In genomic region chr16:76371614-76371917, GRCm38 (mm10) we compare ENCODE assay signal across 8 mouse cellular contexts. TPM values are rescaled to one million over a fixed set of nuclear protein-coding genes. Genes with fewer than 3 reads are reported as not detected.
A peak's percentile ranks its signal among the peaks of the same experiment; 100 is the strongest.
DNase-seq lines count a peak whose midpoint lies in the region; ATAC-seq and TF ChIP-seq lines count a peak whose summit lies in the region.

No protein-coding gene starts in this region.

- DNase-seq in layer of hippocampus, adult 2 months (ENCODE audit: low spot score in 2 of 2) = no peak
- no peak for DNase-seq in layer of hippocampus, postnatal 14 days (ENCODE audit: low spot score in 2 of 2)
- DNase-seq in c-Kit-positive CD71-positive TER-119-positive erythroid progenitor cells, embryonic 14.5 days (ENCODE audit: low spot score) = peak; percentile 48
- DNase-seq in hindbrain, postnatal 0 days (ENCODE audit: low spot score) = no peak
- no peak for DNase-seq in layer of hippocampus, adult 9-10 months (ENCODE audit: low spot score)
- DNase-seq in right cerebral cortex, adult 2 months (ENCODE audit: low spot score in 2 of 2) = no peak
- no peak for DNase-seq in left cerebral cortex, postnatal 4 days

- peak overlapping the region; percentile 74 for H3K4me2 ChIP-seq in hindbrain, postnatal 0 days (ENCODE audit: low read depth, low read length)
- peak overlapping the region; percentile 89 for H3K4me2 ChIP-seq in myocyte (ENCODE audit: low read depth)

- H3K79me2 ChIP-seq in myocyte (ENCODE audit: control insufficient read depth, insufficient read depth) = peaks cover 55% of the 10 kb centered on the region

- no peak for TF ChIP-seq POLR2A in myocyte (IDR thresholded peaks at IDR 0.05; ENCODE audit: insufficient read length, low read depth)

- peak overlapping the region; percentile 97 for H3K27ac ChIP-seq in layer of hippocampus, adult 2 months
- H3K27ac ChIP-seq in hindbrain, postnatal 0 days = no peak overlapping the region

- H3K27me3 ChIP-seq in hindbrain, postnatal 0 days (ENCODE audit: insufficient read depth, low read length) = no peaks in the 10 kb centered on the region
- no peaks in the 10 kb centered on the region for H3K27me3 ChIP-seq in myocyte (ENCODE audit: control insufficient read depth, insufficient read depth, insufficient read length)

- peak overlapping the region; percentile 97 for H3ac ChIP-seq in myocyte (ENCODE audit: control insufficient read depth, insufficient read length)

- H3K9ac ChIP-seq in hindbrain, postnatal 0 days (replicated peaks; ENCODE audit: low read length) = peak overlapping the region; percentile 92

- 0 out of 2 replicates have a peak, but pooled peaks cover 3% of the 10 kb centered on the region for H3K4me1 ChIP-seq in hindbrain, postnatal 0 days (ENCODE audit: insufficient read depth, low read length)

- no peaks in the 10 kb centered on the region for H3K9me3 ChIP-seq in hindbrain, postnatal 0 days (ENCODE audit: low read length)

- WGBS in hindbrain, postnatal 0 days = 5% methylated on average over 7 of the region's 7 CpGs

- H3K36me3 ChIP-seq in hindbrain, postnatal 0 days (ENCODE audit: insufficient read depth, low read length) = no peaks in the 10 kb centered on the region
- no peaks in the 10 kb centered on the region for H3K36me3 ChIP-seq in myocyte (ENCODE audit: control insufficient read depth, insufficient read depth)

- intact Hi-C loops in left cerebral cortex, postnatal 4 days (cut with DNase I) = loop anchor here (5.0 kb wide), 2 partner anchors 496 to 594 kb away; no protein-coding TSS in a partner anchor

- no peak for TF ChIP-seq CTCF in layer of hippocampus, adult 2 months (conservative IDR thresholded peaks at IDR 0.05)
- TF ChIP-seq CTCF in hindbrain, postnatal 0 days (IDR thresholded peaks at IDR 0.05; ENCODE audit: low read depth) = no peak

- no peak for ATAC-seq in hindbrain, postnatal 0 days

- peak overlapping the region; percentile 93 for H3K4me3 ChIP-seq in layer of hippocampus, adult 2 months
- H3K4me3 ChIP-seq in hindbrain, postnatal 0 days (ENCODE audit: low read length) = peak overlapping the region; percentile 84
- peak overlapping the region; percentile 50 for H3K4me3 ChIP-seq in myocyte

TF ChIP-seq in myocyte, 11 proteins besides CTCF, POLR2A, EP300 and RAD21:
- TF ChIP-seq MYOD1 (IDR thresholded peaks at IDR 0.05; ENCODE audit: control insufficient read depth in 1 of 3, insufficient read length in 2 of 3, low read depth in 2 of 3) = no peak
- TF ChIP-seq POLR2AphosphoS2 (IDR thresholded peaks at IDR 0.05; ENCODE audit: insufficient read length, low read depth) = no peak
- TF ChIP-seq TCF3 (IDR thresholded peaks at IDR 0.05; ENCODE audit: insufficient read length, low read depth) = no peak
- no peak for TF ChIP-seq TCF12 (IDR thresholded peaks at IDR 0.05; ENCODE audit: insufficient read depth, poor library complexity, severe bottlenecking)
- no peak for TF ChIP-seq MYOG (IDR thresholded peaks at IDR 0.05; ENCODE audit: control insufficient read depth in 1 of 3, insufficient read depth in 1 of 3, insufficient read length in 2 of 3, low read depth in 2 of 3)
- TF ChIP-seq E2F4 (IDR thresholded peaks at IDR 0.05; ENCODE audit: insufficient read depth) = no peak
- no peak for TF ChIP-seq REST (IDR thresholded peaks at IDR 0.05; ENCODE audit: insufficient read depth, insufficient read length)
- TF ChIP-seq USF1 (IDR thresholded peaks at IDR 0.05; ENCODE audit: low read depth) = no peak
- TF ChIP-seq CEBPB (IDR thresholded peaks at IDR 0.05; ENCODE audit: insufficient read depth, poor library complexity, severe bottlenecking) = no peak
- TF ChIP-seq MAX (IDR thresholded peaks at IDR 0.05; ENCODE audit: low read depth) = no peak
- no peak for TF ChIP-seq SRF (IDR thresholded peaks at IDR 0.05; ENCODE audit: control insufficient read depth, insufficient read length, low read depth)
TF ChIP-seq in myocyte: peak in this region for 0.

RNA-seq across cellular contexts. Expression of gene Nrip1, which starts 2.1 kb away (rescaled TPM):
- total RNA-seq in layer of hippocampus, adult 2 months (2021) = 10 to 100 TPM; 56.1 to 60.0 TPM
- 10 to 100 TPM; 51.6 to 54.7 TPM for total RNA-seq in layer of hippocampus, postnatal 14 days (2021)
- total RNA-seq in hindbrain, postnatal 0 days (2014; rRNA removed) = 26.5 and 29.3 TPM in 2 replicates
- 26.8 and 30.0 TPM in 2 replicates for polyA plus RNA-seq in hindbrain, postnatal 0 days (2015; fragmentation: Nextera tagmentation; extraction: Ambion mirVana)
- polyA plus RNA-seq in myocyte (2012; fragmentation: generic; extraction: Trizol) = 3.9 TPM
- 10 to 100 TPM; 94.0 to 98.7 TPM for total RNA-seq in left cerebral cortex, postnatal 4 days (2021)
